Mouse (Mus musculus) left cerebral cortex, postnatal 25 days (tissue): ENCODE results near the gene Igfbp3. TPM values are rescaled to one million over a fixed set of nuclear protein-coding genes. Genes with fewer than 3 reads are reported as not detected.
A peak's percentile ranks its signal among the peaks of the same experiment; 100 is the strongest.

Experiments used
- DNase-seq, 2 experiments: peaks; one replicate each; pipeline ENCODE4 v3.0.0; 2022; ENCODE audit warnings: low spot score in 2 of 2, mixed read lengths in 1 of 2
- intact Hi-C: fragments of 180-260 bp; cut with DNase I; formaldehyde crosslinking; loops from one replicate; pipeline ENCODE4 v1.15.1; 2025
- total RNA-seq, 2 experiments: library from RNA; stranded (reverse); gene quantifications; 2 replicates each; pipeline ENCODE4 v1.2.3; 2021

Igfbp3 gene
- total RNA-seq, 2 experiments from 2014 or later, result 11.8 to 14.4 TPM

GRCm38 (mm10) chr11:7213161-7213500, 592 bp downstream of the Igfbp3 start:
- intact Hi-C loops, result loop anchor here (5.0 to 10.0 kb wide), 2 partner anchors 354 to 922 kb away; no protein-coding TSS in a partner anchor
- no peak for DNase-seq

GRCm38 (mm10) chr11:7212126-7212798, 1.5 kb downstream of the Igfbp3 start:
- intact Hi-C loops, result loop anchor here (5.0 to 10.0 kb wide), 2 partner anchors 355 to 923 kb away; no protein-coding TSS in a partner anchor
- DNase-seq, result no peak

GRCm38 (mm10) chr11:7211211-7211610, 2.5 kb downstream of the Igfbp3 start:
- intact Hi-C loops, result loop anchor here (2.0 to 10.0 kb wide), 3 partner anchors 356 to 1092 kb away; no protein-coding TSS in a partner anchor
- no peak for DNase-seq

- intact Hi-C loops, result loop anchor here (2.0 to 10.0 kb wide), 3 partner anchors 357 to 1092 kb away; no protein-coding TSS in a partner anchor
- peak; percentile 77 to 80 for DNase-seq
Observed at GRCm38 (mm10) chr11:7210343-7210742, 3.4 kb downstream of the Igfbp3 start.

GRCm38 (mm10) chr11:7203846-7204245, 9.9 kb downstream of the Igfbp3 start:
- DNase-seq, result no peak
- intact Hi-C loops, result loop anchor here (5.0 kb wide), 1 partner anchor 547 kb away; the partner anchor contains the start of gene Ramp3

GRCm38 (mm10) chr11:7202206-7202605, 11.5 kb downstream of the Igfbp3 start:
- no peak for DNase-seq
- intact Hi-C loops, result loop anchor here (5.0 kb wide), 1 partner anchor 545 kb away; the partner anchor contains the start of gene Ramp3

GRCm38 (mm10) chr11:7200393-7200783, 13.3 kb downstream of the Igfbp3 start:
- intact Hi-C loops, result loop anchor here (5.0 kb wide), 1 partner anchor 543 kb away; the partner anchor contains the start of gene Ramp3
- DNase-seq, result no peak

- intact Hi-C loops, result loop anchor here (5.0 kb wide), 1 partner anchor 543 kb away; the partner anchor contains the start of gene Ramp3
- DNase-seq, result peak; percentile 52 to 74
Observed at GRCm38 (mm10) chr11:7199736-7200392, 13.9 kb downstream of the Igfbp3 start.

GRCm38 (mm10) chr11:7198481-7199256, 15.1 kb downstream of the Igfbp3 start:
- DNase-seq, result no peak
- intact Hi-C loops, result no loop called here

- intact Hi-C loops, result no loop called here
- no peak for DNase-seq
Observed at GRCm38 (mm10) chr11:7198006-7198405, 15.7 kb downstream of the Igfbp3 start.

- DNase-seq, result no peak
- intact Hi-C loops, result no loop called here
Observed at GRCm38 (mm10) chr11:7197491-7197941, 16.2 kb downstream of the Igfbp3 start, which contains the start of gene Igfbp1. Igfbp1 (plus strand) TSS chr11:7197782.

- no peak for DNase-seq
- intact Hi-C loops, result no loop called here
Observed at GRCm38 (mm10) chr11:7195312-7195685, 18.4 kb downstream of the Igfbp3 start.

GRCm38 (mm10) chr11:7194432-7195311, 19.1 kb downstream of the Igfbp3 start:
- intact Hi-C loops, result no loop called here
- no peak for DNase-seq

GRCm38 (mm10) chr11:7193134-7193533, 20.6 kb downstream of the Igfbp3 start:
- no peak for DNase-seq
- intact Hi-C loops, result no loop called here

GRCm38 (mm10) chr11:7192710-7193109, 21.0 kb downstream of the Igfbp3 start:
- DNase-seq, result no peak
- intact Hi-C loops, result no loop called here

GRCm38 (mm10) chr11:7188469-7188868, 25.3 kb downstream of the Igfbp3 start, which contains the start of gene Gm11985:
Gm11985 (minus strand) TSS chr11:7188569.
- DNase-seq, result no peak
- intact Hi-C loops, result no loop called here

GRCm38 (mm10) chr11:7187472-7187871, 26.3 kb downstream of the Igfbp3 start:
- DNase-seq, result no peak
- intact Hi-C loops, result no loop called here

- intact Hi-C loops, result no loop called here
- DNase-seq, result no peak
Observed at GRCm38 (mm10) chr11:7184420-7184819, 29.3 kb downstream of the Igfbp3 start.
